Mouse (Mus musculus) neural tube, embryonic 12.5 days (tissue): Measurements from ENCODE around the gene Gpsm3. TPM values are rescaled to one million over a fixed set of nuclear protein-coding genes. Genes with fewer than 3 reads are reported as not detected.
A peak's percentile ranks its signal among the peaks of the same experiment; 100 is the strongest.

Source experiments
- ATAC-seq: fragments of 200-750 bp; cut with Nextera tagmentation; 2 replicates; pipeline ENCODE4 v1.8.0; 2017; ENCODE audit warnings: low read depth, mild to moderate bottlenecking, moderate TSS enrichment, moderate library complexity; ENCODE audit not compliant: low FRiP score
- H3K27ac ChIP-seq: fragments of 300-500 bp; sonication (generic); 2 replicates; pipeline ENCODE4 v1.5.1; 2016
- H3K27me3 ChIP-seq: fragments of 300-500 bp; sonication (generic); replicated peaks from 2 replicates; pipeline ENCODE4 v1.6.1; 2016; ENCODE audit warnings: mild to moderate bottlenecking
- H3K36me3 ChIP-seq: fragments of 300-500 bp; sonication (generic); 2 replicates; pipeline ENCODE4 v1.6.1; 2016; ENCODE audit warnings: mild to moderate bottlenecking
- H3K4me1 ChIP-seq: fragments of 300-500 bp; sonication (generic); 2 replicates; pipeline ENCODE4 v1.6.1; 2016
- H3K4me2 ChIP-seq: fragments of 300-500 bp; sonication (generic); replicated peaks from 2 replicates; pipeline ENCODE4 v1.6.1; 2016; ENCODE audit warnings: mild to moderate bottlenecking
- H3K4me3 ChIP-seq: fragments of 300-500 bp; sonication (generic); 2 replicates; pipeline ENCODE4 v1.5.1; 2016
- H3K9ac ChIP-seq: fragments of 300-500 bp; sonication (generic); 2 replicates; pipeline ENCODE4 v1.6.1; 2016; ENCODE audit warnings: mild to moderate bottlenecking
- H3K9me3 ChIP-seq: fragments of 300-500 bp; sonication (generic); 2 replicates; pipeline ENCODE4 v1.6.1; 2016; ENCODE audit warnings: mild to moderate bottlenecking
- WGBS: fragments of 180-500 bp; shearing (Covaris S2); methylation state at CpG from one replicate; pipeline ENCODE4 v1.1.7; 2016; 5-methylcytosine and 5-hydroxymethylcytosine counted together
- polyA plus RNA-seq: library from polyadenylated mRNA; unstranded; fragments of >200 nt; fragmentation: Nextera tagmentation; extraction: Ambion mirVana; gene quantifications from 2 replicates; pipeline ENCODE4 v1.2.1, GENCODE M21; 2016

Gene Gpsm3
- polyA plus RNA-seq, 1 experiment from 2014 or later, result 4.2 TPM

- Histone ChIP-seq H3K9ac (peak overlapping the region; percentile 99), H3K27me3 (no peaks in the 10 kb centered on the region), H3K27ac (peak overlapping the region; percentile 78), H3K4me1 (peaks cover 50% of the 10 kb centered on the region), H3K36me3 (peaks cover 34% of the 10 kb centered on the region), H3K4me3 (peak overlapping the region; percentile 98), H3K9me3 (no peaks in the 10 kb centered on the region), H3K4me2 (peak overlapping the region; percentile 89)
- ATAC-seq, result no peak
- 18% methylated on average over 32 of the region's 32 CpGs for WGBS
Observed at GRCm38 (mm10) chr17:34606186-34607039, 16.8 kb downstream of the Gpsm3 start.

- Histone ChIP-seq H3K27me3 (no peaks in the 10 kb centered on the region), H3K9ac (0 out of 2 replicates have a peak overlapping the region, but pooled peaks have one; percentile 13), H3K4me2 (no peak overlapping the region), H3K27ac (no peak overlapping the region), H3K36me3 (peaks cover 43% of the 10 kb centered on the region), H3K4me1 (peaks cover 39% of the 10 kb centered on the region), H3K4me3 (no peak overlapping the region), H3K9me3 (no peaks in the 10 kb centered on the region)
- 91% methylated on average over 7 of the region's 7 CpGs for WGBS
- no peak for ATAC-seq
Observed at GRCm38 (mm10) chr17:34607997-34608396, 18.4 kb downstream of the Gpsm3 start.

DNA sequence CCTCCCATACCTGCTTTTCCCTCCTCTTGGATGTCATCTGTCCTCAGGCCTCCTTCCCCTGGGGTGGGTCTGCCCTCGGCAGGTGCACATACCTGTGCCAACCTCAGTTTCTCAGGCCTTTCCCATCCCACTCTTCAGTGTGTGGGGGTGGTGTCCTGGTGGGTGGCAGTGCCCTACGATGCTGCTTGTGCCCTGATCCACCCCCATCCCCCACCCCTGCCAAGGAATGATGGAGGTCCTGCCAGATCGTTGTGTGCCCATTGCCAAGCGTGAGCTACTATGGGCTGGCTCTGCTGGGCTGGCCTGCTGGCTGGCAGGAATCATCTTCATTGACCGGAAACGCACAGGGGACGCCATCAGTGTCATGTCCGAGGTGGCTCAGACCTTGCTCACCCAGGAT, 21.4 kb downstream of the Gpsm3 start:
- no peak overlapping the region for H3K4me2 ChIP-seq
- no peaks in the 10 kb centered on the region for H3K27me3 ChIP-seq
- H3K4me1 ChIP-seq, result peaks cover 27% of the 10 kb centered on the region
- H3K27ac ChIP-seq, result no peak overlapping the region
- H3K9me3 ChIP-seq, result no peaks in the 10 kb centered on the region
- no peak overlapping the region for H3K9ac ChIP-seq
- WGBS, result 94% methylated on average over 8 of the region's 8 CpGs
- ATAC-seq, result no peak
- H3K4me3 ChIP-seq, result no peak overlapping the region
- H3K36me3 ChIP-seq, result peaks cover 70% of the 10 kb centered on the region

DNA sequence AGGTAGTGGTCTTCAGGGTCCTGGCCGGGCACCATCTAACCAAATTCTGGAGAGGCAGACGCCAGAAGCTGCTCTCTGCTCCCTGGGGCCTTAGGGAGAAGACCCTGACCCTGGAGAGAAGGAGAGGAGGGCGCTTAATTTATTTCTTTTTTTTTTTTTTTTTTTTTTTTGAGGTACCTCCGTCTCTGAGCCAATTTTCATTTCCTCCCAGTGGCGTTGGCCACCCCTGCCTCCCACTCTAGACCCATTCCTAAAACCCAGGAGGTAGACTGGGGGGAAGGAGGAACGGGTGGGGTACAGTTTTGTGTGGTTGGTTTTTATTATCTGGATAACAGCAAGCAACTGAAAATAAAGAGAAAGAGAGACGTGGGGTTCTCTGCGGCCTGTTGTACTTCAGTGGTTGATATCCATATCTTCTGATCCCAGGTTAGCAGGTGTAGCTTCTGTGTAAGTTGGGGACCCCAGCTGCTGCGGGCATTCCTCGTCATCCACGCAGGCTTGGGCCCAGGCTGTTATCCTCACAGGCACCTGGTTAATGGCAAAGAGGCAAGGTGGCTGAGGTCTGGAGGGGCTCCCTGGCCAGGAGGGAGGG, 23.5 kb downstream of the Gpsm3 start:
- Histone ChIP-seq H3K36me3 (peaks cover 71% of the 10 kb centered on the region), H3K27ac (no peak overlapping the region)
- WGBS, result 90% methylated on average over 11 of the region's 11 CpGs

GRCm38 (mm10) chr17:34613830-34614229, 24.2 kb downstream of the Gpsm3 start:
- no peak for ATAC-seq
- no peak overlapping the region for H3K9ac ChIP-seq
- 91% methylated on average over 10 of the region's 10 CpGs for WGBS

More for the DNA sequence above, 23.5 kb downstream of the Gpsm3 start:
- Histone ChIP-seq H3K4me2 (no peak overlapping the region), H3K9ac (no peak overlapping the region), H3K9me3 (no peaks in the 10 kb centered on the region), H3K4me3 (no peak overlapping the region), H3K27me3 (no peaks in the 10 kb centered on the region), H3K4me1 (peaks cover 7% of the 10 kb centered on the region)
- no peak for ATAC-seq

GRCm38 (mm10) chr17:34615871-34616270, 26.3 kb downstream of the Gpsm3 start, which contains the start of gene Egfl8:
Gene Egfl8 (minus strand): TSS chr17:34615971.
- no peak for ATAC-seq
- peak within 1 kb of the TSS; percentile 24; the same call in 1 of the 2 replicates for H3K4me2 ChIP-seq
- H3K4me1 ChIP-seq, result no peaks in the 10 kb centered on the region
- H3K4me3 ChIP-seq, result peak within 1 kb of the TSS; percentile 5; the same call in 1 of the 2 replicates
- WGBS, result 65% methylated on average over 6 of the region's 6 CpGs
- H3K27ac ChIP-seq, result no peak within 1 kb of the TSS
- no peaks in the 10 kb centered on the region for H3K9me3 ChIP-seq
- no peaks in the 10 kb centered on the region for H3K27me3 ChIP-seq
- H3K9ac ChIP-seq, result no peak within 1 kb of the TSS
- peaks cover 57% of the 10 kb centered on the region for H3K36me3 ChIP-seq

More at GRCm38 (mm10) chr17:34613830-34614229, 24.2 kb downstream of the Gpsm3 start:
- no peak overlapping the region for H3K4me3 ChIP-seq
- H3K27me3 ChIP-seq, result no peaks in the 10 kb centered on the region
- H3K4me2 ChIP-seq, result no peak overlapping the region
- peaks cover 67% of the 10 kb centered on the region for H3K36me3 ChIP-seq
- H3K4me1 ChIP-seq, result peaks cover under 1% of the 10 kb centered on the region; the same call in 1 of the 2 replicates
- H3K27ac ChIP-seq, result no peak overlapping the region
- H3K9me3 ChIP-seq, result no peaks in the 10 kb centered on the region

GRCm38 (mm10) chr17:34618999-34619398, 29.4 kb downstream of the Gpsm3 start:
- no peak overlapping the region for H3K27ac ChIP-seq
- H3K4me2 ChIP-seq, result no peak overlapping the region
- 20% methylated on average over 6 of the region's 6 CpGs for WGBS
- H3K9ac ChIP-seq, result no peak overlapping the region
- H3K9me3 ChIP-seq, result no peaks in the 10 kb centered on the region
- H3K27me3 ChIP-seq, result no peaks in the 10 kb centered on the region
- H3K4me3 ChIP-seq, result no peak overlapping the region
- H3K36me3 ChIP-seq, result peaks cover 47% of the 10 kb centered on the region
- H3K4me1 ChIP-seq, result no peaks in the 10 kb centered on the region
- ATAC-seq, result no peak

DNA sequence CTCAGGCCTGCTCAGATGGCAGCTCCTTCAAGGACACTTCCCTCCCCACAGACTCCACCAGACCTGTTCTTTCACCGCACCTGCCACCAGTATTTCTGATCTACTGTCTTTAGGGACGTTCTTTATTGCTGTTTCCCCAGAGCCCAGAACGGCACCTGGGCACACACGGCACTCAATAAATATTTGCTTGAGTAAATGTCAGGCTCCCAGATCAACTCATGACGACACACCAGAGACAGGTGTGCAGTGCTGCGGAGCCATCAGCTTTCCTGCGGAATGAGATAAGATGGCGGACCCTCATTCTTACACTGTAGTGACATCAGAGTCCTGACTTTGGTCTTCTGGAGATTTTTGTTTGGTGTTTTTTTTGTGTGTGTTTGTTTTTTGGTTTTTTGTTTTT, 31.4 kb downstream of the Gpsm3 start:
- Histone ChIP-seq H3K4me2 (no peak overlapping the region), H3K9ac (no peak overlapping the region), H3K36me3 (peaks cover 31% of the 10 kb centered on the region), H3K27ac (no peak overlapping the region), H3K4me1 (peaks cover 4% of the 10 kb centered on the region), H3K9me3 (no peaks in the 10 kb centered on the region), H3K4me3 (no peak overlapping the region), H3K27me3 (no peaks in the 10 kb centered on the region)
- WGBS, result 90% methylated on average over 8 of the region's 8 CpGs
- ATAC-seq, result no peak

DNA sequence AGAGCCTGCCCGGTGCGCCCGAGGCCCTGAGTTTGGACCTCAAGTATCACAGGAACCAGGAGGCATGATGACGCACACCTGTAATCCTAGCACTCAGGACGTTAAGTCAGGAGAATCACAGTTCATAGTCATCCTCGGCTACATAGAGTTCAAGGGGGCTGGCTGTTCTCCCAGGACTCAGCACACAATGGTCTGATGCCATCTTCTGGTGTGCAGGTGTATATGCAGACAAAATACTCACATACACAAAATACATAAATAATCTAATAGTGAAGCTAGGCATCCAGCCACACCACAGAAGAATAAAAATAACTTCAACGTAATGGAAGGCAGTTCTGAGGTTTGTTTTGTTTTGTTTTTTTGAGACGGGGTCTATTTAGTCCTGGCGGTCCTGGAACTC, 33.6 kb downstream of the Gpsm3 start:
- H3K9ac ChIP-seq, result no peak overlapping the region
- H3K27me3 ChIP-seq, result no peaks in the 10 kb centered on the region
- H3K9me3 ChIP-seq, result no peaks in the 10 kb centered on the region
- no peak overlapping the region for H3K27ac ChIP-seq
- H3K4me3 ChIP-seq, result no peak overlapping the region
- H3K36me3 ChIP-seq, result peaks cover 22% of the 10 kb centered on the region
- H3K4me2 ChIP-seq, result no peak overlapping the region
- 90% methylated on average over 9 of the region's 9 CpGs for WGBS
- H3K4me1 ChIP-seq, result peaks cover 15% of the 10 kb centered on the region
- no peak for ATAC-seq

DNA sequence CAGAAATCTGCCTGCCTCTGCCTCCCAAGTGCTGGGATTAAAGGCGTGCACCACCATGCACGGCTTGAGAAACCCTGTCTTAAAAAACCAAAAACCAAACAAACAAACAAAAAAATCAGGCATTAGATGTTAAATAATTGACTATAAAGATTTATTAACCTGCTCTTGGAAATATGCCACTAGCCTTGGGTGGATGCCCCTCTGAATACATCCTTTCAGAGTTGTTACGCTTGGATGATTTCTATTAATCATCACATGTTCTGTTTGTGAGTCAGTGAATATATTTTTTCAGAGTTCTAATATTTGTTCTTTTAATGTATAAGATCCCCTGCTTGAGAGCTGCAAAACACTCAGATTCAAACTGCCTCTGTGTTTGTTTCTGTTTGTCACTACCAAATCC, 35.4 kb downstream of the Gpsm3 start:
- Histone ChIP-seq H3K27ac (no peak overlapping the region), H3K4me2 (no peak overlapping the region)
- 96% methylated on average over 3 of the region's 3 CpGs for WGBS

GRCm38 (mm10) chr17:34626062-34626772, 36.6 kb downstream of the Gpsm3 start:
- H3K9me3 ChIP-seq, result no peaks in the 10 kb centered on the region
- peak overlapping the region; percentile 86 for H3K4me2 ChIP-seq
- no peak overlapping the region for H3K27ac ChIP-seq
- 55% methylated on average over 16 of the region's 16 CpGs for WGBS
- peaks cover 44% of the 10 kb centered on the region for H3K4me1 ChIP-seq
- peak overlapping the region; percentile 60 for H3K9ac ChIP-seq
- peak overlapping the region; percentile 60 for H3K4me3 ChIP-seq
- ATAC-seq, result no peak
- peaks cover 21% of the 10 kb centered on the region for H3K27me3 ChIP-seq
- H3K36me3 ChIP-seq, result peaks cover 22% of the 10 kb centered on the region

More for the DNA sequence above, 35.4 kb downstream of the Gpsm3 start:
- Histone ChIP-seq H3K9me3 (no peaks in the 10 kb centered on the region), H3K9ac (no peak overlapping the region), H3K36me3 (peaks cover 22% of the 10 kb centered on the region), H3K4me1 (peaks cover 32% of the 10 kb centered on the region), H3K27me3 (peaks cover 9% of the 10 kb centered on the region), H3K4me3 (no peak overlapping the region)
- no peak for ATAC-seq

DNA sequence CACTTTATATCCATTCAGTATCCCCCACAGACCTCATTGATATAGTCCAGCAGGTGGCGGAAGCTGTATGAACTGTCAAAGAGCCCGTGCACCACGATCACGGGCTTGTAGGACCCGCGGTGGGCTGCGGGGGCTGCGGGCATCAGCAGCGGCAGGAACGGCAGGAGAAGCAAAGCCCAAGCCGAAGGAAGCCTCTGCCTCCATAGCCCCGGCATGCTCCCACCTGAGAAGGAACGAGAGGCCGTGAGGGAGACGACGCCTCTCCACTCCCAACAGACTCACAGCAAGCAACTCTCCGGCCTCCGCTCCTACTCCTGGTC, 37.1 kb downstream of the Gpsm3 start:
- Histone ChIP-seq H3K9ac (peak overlapping the region; percentile 60), H3K9me3 (no peaks in the 10 kb centered on the region), H3K27ac (peak overlapping the region; percentile 17; the same call in 1 of the 2 replicates), H3K4me1 (peaks cover 49% of the 10 kb centered on the region), H3K36me3 (peaks cover 22% of the 10 kb centered on the region), H3K4me3 (peak overlapping the region; percentile 60), H3K27me3 (peaks cover 26% of the 10 kb centered on the region), H3K4me2 (peak overlapping the region; percentile 86)
- under 1% methylated on average over 18 of the region's 18 CpGs for WGBS
- peak; percentile 27; the same call in 1 of the 2 replicates for ATAC-seq
